Mouse (Mus musculus): ENCODE results near the gene Zfp423.

- TF ChIP-seq POLR2A (IDR thresholded peaks at IDR 0.05; ENCODE audit: low read depth, low read length) (no peak), CTCF (IDR thresholded peaks at IDR 0.05; ENCODE audit: borderline replicate concordance, insufficient read depth, low read length) (no peak)
Measured at GRCm38 (mm10) chr8:87904108-87904507, 55.3 kb downstream of the Zfp423 start.
